Mouse (Mus musculus) embryonic facial prominence, embryonic 14.5 days (tissue): ENCODE measurements around the gene Borcs7. TPM values are rescaled to one million over a fixed set of nuclear protein-coding genes. Genes with fewer than 3 reads are reported as not detected.
A peak's percentile ranks its signal among the peaks of the same experiment; 100 is the strongest.

Experiments
- ATAC-seq: fragments of 200-750 bp; cut with Nextera tagmentation; 2 replicates; pipeline ENCODE4 v1.8.0; 2017; ENCODE audit warnings: low read depth, moderate number of reproducible peaks, moderate TSS enrichment
- DNase-seq: peaks from one replicate; pipeline ENCODE4 v3.0.0-alpha.2; 2015; ENCODE audit warnings: low spot score
- H3K27ac ChIP-seq: fragments of 300-500 bp; sonication (generic); replicated peaks from 2 replicates; pipeline ENCODE4 v1.5.1; 2014; ENCODE audit warnings: low read depth, mild to moderate bottlenecking, low read length, moderate library complexity
- H3K27me3 ChIP-seq: fragments of 300-500 bp; sonication (generic); replicated peaks from 2 replicates; pipeline ENCODE4 v1.6.1; 2014; ENCODE audit warnings: low read length; ENCODE audit not compliant: control insufficient read depth, insufficient read depth
- H3K36me3 ChIP-seq: fragments of 300-500 bp; sonication (generic); 2 replicates; pipeline ENCODE4 v1.6.1; 2014; ENCODE audit warnings: low read length, mixed read lengths; ENCODE audit not compliant: control insufficient read depth, insufficient read depth
- H3K4me1 ChIP-seq: fragments of 300-500 bp; sonication (generic); 2 replicates; pipeline ENCODE4 v1.6.1; 2014; ENCODE audit warnings: antibody characterized with exemption, low read length; ENCODE audit not compliant: control insufficient read depth, insufficient read depth
- H3K4me2 ChIP-seq: fragments of 300-500 bp; sonication (generic); 2 replicates; pipeline ENCODE4 v1.6.1; 2014; ENCODE audit warnings: low read depth, mild to moderate bottlenecking, low read length, moderate library complexity, mixed read lengths
- H3K4me3 ChIP-seq: fragments of 300-500 bp; sonication (generic); 2 replicates; pipeline ENCODE4 v1.5.1; 2014; ENCODE audit warnings: low read depth, mild to moderate bottlenecking, low read length
- H3K9ac ChIP-seq: fragments of 300-500 bp; sonication (generic); 2 replicates; pipeline ENCODE4 v1.6.1; 2014; ENCODE audit warnings: low read depth, mild to moderate bottlenecking, low read length, moderate library complexity, mixed read lengths
- H3K9me3 ChIP-seq: fragments of 300-500 bp; sonication (generic); 2 replicates; pipeline ENCODE4 v1.6.1; 2016; ENCODE audit warnings: low read length; ENCODE audit not compliant: control insufficient read depth
- WGBS: fragments of 180-500 bp; shearing (Covaris S2); extraction: QIAGEN DNeasy Blood & Tissue Kit; methylation state at CpG from one replicate; pipeline ENCODE4 v1.1.7; 2014; 5-methylcytosine and 5-hydroxymethylcytosine counted together
- polyA plus RNA-seq: library from polyadenylated mRNA; unstranded; fragments of >200 nt; fragmentation: Nextera tagmentation; extraction: Ambion mirVana; gene quantifications from 2 replicates; pipeline ENCODE4 v1.2.1, GENCODE M21; 2014

Gene Borcs7
- polyA plus RNA-seq, 1 experiment from 2014 or later, result 14.3 TPM

DNA sequence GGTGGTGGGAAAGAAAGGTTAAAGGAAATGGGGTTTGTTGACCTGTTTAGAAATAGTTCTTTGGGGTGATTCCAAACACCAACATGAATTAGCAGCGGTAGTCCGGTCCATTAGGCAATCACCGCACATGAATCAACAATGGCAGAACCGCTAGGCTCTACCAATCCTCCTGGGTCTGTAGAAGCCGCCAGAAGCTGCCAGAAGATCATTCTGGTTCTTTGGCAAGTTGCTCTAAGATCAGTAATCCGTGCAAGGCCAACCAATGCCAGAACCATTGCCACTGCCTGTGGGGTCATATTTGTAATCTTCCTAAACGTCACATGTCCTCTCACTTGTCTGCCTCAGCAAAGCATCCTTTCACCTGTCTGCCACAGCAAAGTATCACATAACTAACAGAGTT, 7.2 kb downstream of the Borcs7 start:
- WGBS, result 93% methylated on average over 7 of the region's 7 CpGs
- peaks cover 25% of the 10 kb centered on the region for H3K36me3 ChIP-seq
- no peak overlapping the region for H3K9ac ChIP-seq
- H3K4me1 ChIP-seq, result no peaks in the 10 kb centered on the region
- H3K9me3 ChIP-seq, result no peaks in the 10 kb centered on the region
- H3K4me2 ChIP-seq, result no peak overlapping the region
- no peaks in the 10 kb centered on the region for H3K27me3 ChIP-seq
- DNase-seq, result no peak
- no peak overlapping the region for H3K4me3 ChIP-seq
- no peak overlapping the region for H3K27ac ChIP-seq
- ATAC-seq, result no peak

- Histone ChIP-seq H3K27me3 (no peaks in the 10 kb centered on the region), H3K4me3 (no peak overlapping the region), H3K27ac (no peak overlapping the region), H3K4me2 (no peak overlapping the region), H3K36me3 (peaks cover 25% of the 10 kb centered on the region), H3K4me1 (no peaks in the 10 kb centered on the region), H3K9ac (no peak overlapping the region), H3K9me3 (no peaks in the 10 kb centered on the region)
- no peak for DNase-seq
- WGBS, result 44% methylated on average over 17 of the region's 19 CpGs
- no peak for ATAC-seq
Measured at GRCm38 (mm10) chr19:46697840-46698517, 8.3 kb downstream of the Borcs7 start.

DNA sequence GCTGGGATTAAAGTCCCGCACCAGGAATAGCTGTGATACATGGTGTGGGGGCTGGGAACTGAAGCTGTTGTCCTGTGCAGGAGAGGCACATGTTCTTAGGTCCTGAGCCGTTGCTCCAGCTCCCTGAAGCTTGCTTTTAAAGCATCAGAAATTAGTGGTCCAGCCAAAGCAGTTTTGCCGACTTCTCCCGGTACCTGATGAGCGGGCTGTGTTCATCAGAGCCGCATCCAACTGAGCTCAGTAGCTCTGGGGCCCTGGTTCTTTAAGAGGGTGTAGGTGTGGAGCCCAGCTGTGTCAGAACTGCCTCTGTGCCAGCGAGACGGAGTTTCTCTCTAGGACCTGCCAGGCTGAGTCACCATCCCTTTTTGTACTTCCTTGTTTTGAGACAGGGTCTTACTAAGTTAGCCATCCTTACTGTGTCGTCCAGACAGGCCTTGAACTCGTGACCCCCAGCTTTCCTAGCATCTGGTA, 9.3 kb downstream of the Borcs7 start:
- Histone ChIP-seq H3K36me3 (peaks cover 25% of the 10 kb centered on the region), H3K9me3 (no peaks in the 10 kb centered on the region), H3K9ac (no peak overlapping the region), H3K27ac (no peak overlapping the region), H3K27me3 (no peaks in the 10 kb centered on the region), H3K4me2 (no peak overlapping the region), H3K4me3 (no peak overlapping the region), H3K4me1 (no peaks in the 10 kb centered on the region)
- WGBS, result 67% methylated on average over 10 of the region's 10 CpGs
- ATAC-seq (no peak), DNase-seq (no peak)

GRCm38 (mm10) chr19:46701156-46701555, 11.4 kb downstream of the Borcs7 start:
- H3K4me3 ChIP-seq, result no peak overlapping the region
- DNase-seq, result no peak
- peaks cover 14% of the 10 kb centered on the region; the same call in 1 of the 2 replicates for H3K36me3 ChIP-seq
- no peaks in the 10 kb centered on the region for H3K4me1 ChIP-seq
- no peak overlapping the region for H3K4me2 ChIP-seq
- H3K27ac ChIP-seq, result no peak overlapping the region
- WGBS, result 83% methylated on average over 9 of the region's 9 CpGs
- H3K9ac ChIP-seq, result no peak overlapping the region
- no peak for ATAC-seq
- no peaks in the 10 kb centered on the region for H3K9me3 ChIP-seq
- no peaks in the 10 kb centered on the region for H3K27me3 ChIP-seq

DNA sequence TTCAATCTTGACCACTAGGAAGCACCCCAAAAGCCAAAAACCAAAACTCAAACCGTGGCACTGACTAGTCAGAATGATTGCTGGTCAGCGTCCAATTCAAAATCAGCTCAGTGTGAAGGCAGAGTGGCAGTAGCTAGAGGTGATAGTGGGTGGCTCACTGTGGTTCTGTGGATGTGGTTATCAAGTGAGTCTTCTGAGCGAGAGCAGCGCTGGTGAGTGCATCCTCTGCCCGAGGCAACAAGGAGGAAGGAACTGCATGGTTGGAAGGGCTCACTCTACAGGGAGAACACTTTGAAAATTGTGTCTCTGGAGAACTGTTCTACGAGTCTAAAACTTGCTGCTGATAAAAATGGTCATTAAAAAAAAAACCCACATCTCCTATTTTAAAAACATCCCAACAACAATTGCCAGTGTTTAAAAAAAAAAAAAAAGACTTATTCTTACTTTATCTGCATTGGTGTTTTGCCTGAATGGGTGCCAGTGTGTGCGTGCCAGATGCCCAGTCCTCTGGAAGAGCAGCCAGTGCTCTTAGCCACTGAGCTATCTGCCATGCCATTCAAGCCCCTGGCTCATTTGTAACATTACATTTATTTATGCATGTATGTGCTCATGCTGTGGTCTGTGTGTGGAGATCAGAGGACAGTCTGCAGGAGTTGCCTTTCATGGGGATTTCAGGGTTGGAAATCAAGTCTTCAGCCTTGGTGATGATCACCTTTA, 16.2 kb downstream of the Borcs7 start:
- no peak overlapping the region for H3K27ac ChIP-seq
- H3K4me3 ChIP-seq, result no peak overlapping the region
- WGBS, result 45% methylated on average over 7 of the region's 7 CpGs
- H3K4me1 ChIP-seq, result peaks cover 11% of the 10 kb centered on the region; the same call in 1 of the 2 replicates
- H3K9me3 ChIP-seq, result no peaks in the 10 kb centered on the region
- ATAC-seq (no peak), DNase-seq (no peak)
- H3K27me3 ChIP-seq, result no peaks in the 10 kb centered on the region
- 0 out of 2 replicates have a peak, but pooled peaks cover 9% of the 10 kb centered on the region for H3K36me3 ChIP-seq
- H3K4me2 ChIP-seq, result no peak overlapping the region
- H3K9ac ChIP-seq, result no peak overlapping the region

DNA sequence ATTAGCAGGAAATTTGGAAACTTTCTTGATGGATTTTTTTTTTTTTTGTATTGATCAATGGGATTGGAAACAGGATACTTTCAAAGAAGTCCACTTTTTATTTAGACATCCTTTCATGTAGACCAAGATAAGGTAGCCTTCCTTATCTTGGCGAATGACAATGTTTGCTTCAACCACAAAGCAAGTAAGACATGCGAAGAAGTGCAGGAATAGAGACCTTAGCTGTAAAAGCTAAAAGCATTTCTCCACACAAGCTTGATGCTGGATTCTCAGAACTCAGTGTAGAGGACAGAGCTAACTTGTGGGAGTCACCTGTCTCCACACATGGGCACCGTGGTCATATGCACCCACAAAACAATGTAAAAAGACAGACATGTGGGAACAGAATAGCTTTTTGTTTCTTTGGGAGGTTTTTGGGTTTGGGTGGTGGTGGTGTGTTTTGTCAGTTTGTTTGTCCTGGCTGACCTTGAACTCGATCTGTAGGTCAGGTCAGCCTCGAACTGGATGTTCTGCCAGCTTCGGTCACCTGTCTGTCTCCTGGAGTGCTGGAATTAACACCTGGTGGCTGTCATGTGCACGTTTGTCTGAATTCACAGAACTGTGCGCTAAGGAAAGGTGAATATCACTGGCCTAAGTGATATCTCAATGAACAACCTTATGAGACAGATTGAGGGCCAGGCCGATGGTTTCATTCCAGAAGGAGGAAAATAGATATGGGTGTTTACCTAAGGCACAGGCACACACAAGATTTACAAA, 17.0 kb downstream of the Borcs7 start:
- Histone ChIP-seq H3K36me3 (0 out of 2 replicates have a peak, but pooled peaks cover 4% of the 10 kb centered on the region), H3K4me3 (peak overlapping the region; percentile 47), H3K27me3 (no peaks in the 10 kb centered on the region), H3K4me1 (peaks cover 11% of the 10 kb centered on the region; the same call in 1 of the 2 replicates), H3K4me2 (peak overlapping the region; percentile 69), H3K9me3 (no peaks in the 10 kb centered on the region), H3K9ac (peak overlapping the region; percentile 66), H3K27ac (no peak overlapping the region)
- DNase-seq, result no peak
- WGBS, result 73% methylated on average over 9 of the region's 9 CpGs
- no peak for ATAC-seq

- 9% methylated on average over 24 of the region's 31 CpGs for WGBS
- Histone ChIP-seq H3K9me3 (no peaks in the 10 kb centered on the region), H3K9ac (peak within 1 kb of the TSS; percentile 66), H3K27me3 (no peaks in the 10 kb centered on the region), H3K4me3 (peak within 1 kb of the TSS; percentile 47), H3K27ac (peak within 1 kb of the TSS; percentile 40; the same call in 1 of the 2 replicates), H3K36me3 (0 out of 2 replicates have a peak, but pooled peaks cover 4% of the 10 kb centered on the region), H3K4me1 (peaks cover 11% of the 10 kb centered on the region; the same call in 1 of the 2 replicates), H3K4me2 (peak within 1 kb of the TSS; percentile 69)
- ATAC-seq (peak; percentile 78), DNase-seq (peak; percentile 74)
Measured at GRCm38 (mm10) chr19:46707296-46708151, 17.8 kb downstream of the Borcs7 start, which contains the start of gene As3mt. As3mt (plus strand) TSS chr19:46707458.
